Mouse (Mus musculus) hindbrain, embryonic 15.5 days (tissue): ENCODE data around the gene Retreg1. TPM values are rescaled to one million over a fixed set of nuclear protein-coding genes. Genes with fewer than 3 reads are reported as not detected.
A peak's percentile ranks its signal among the peaks of the same experiment; 100 is the strongest.

Source experiments
- ATAC-seq: fragments of 200-750 bp; cut with Nextera tagmentation; 2 replicates; pipeline ENCODE4 v1.8.0; 2017; ENCODE audit warnings: low read depth, moderate number of reproducible peaks, moderate TSS enrichment; ENCODE audit not compliant: low FRiP score
- H3K27ac ChIP-seq: fragments of 300-500 bp; sonication (generic); replicated peaks from 2 replicates; pipeline ENCODE4 v1.5.1; 2015; ENCODE audit warnings: mild to moderate bottlenecking, inconsistent platforms
- H3K27me3 ChIP-seq: fragments of 300-500 bp; sonication (generic); 2 replicates; pipeline ENCODE4 v1.6.1; 2015; ENCODE audit warnings: control low read depth, inconsistent platforms
- H3K36me3 ChIP-seq: fragments of 300-500 bp; sonication (generic); 2 replicates; pipeline ENCODE4 v1.6.1; 2015; ENCODE audit warnings: control low read depth, inconsistent platforms
- H3K4me1 ChIP-seq: fragments of 300-500 bp; sonication (generic); replicated peaks from 2 replicates; pipeline ENCODE4 v1.6.1; 2015; ENCODE audit warnings: control low read depth, inconsistent platforms
- H3K4me2 ChIP-seq: fragments of 300-500 bp; sonication (generic); 2 replicates; pipeline ENCODE4 v1.6.1; 2015; ENCODE audit warnings: moderate library complexity, mild to moderate bottlenecking, inconsistent platforms
- H3K4me3 ChIP-seq: fragments of 300-500 bp; sonication (generic); 2 replicates; pipeline ENCODE4 v1.5.1; 2015; ENCODE audit warnings: mild to moderate bottlenecking, inconsistent platforms
- H3K9ac ChIP-seq: fragments of 300-500 bp; sonication (generic); 2 replicates; pipeline ENCODE4 v1.6.1; 2015; ENCODE audit warnings: inconsistent platforms
- H3K9me3 ChIP-seq: fragments of 300-500 bp; sonication (generic); 2 replicates; pipeline ENCODE4 v1.6.1; 2016; ENCODE audit warnings: control low read depth, inconsistent platforms
- WGBS: fragments of 180-500 bp; shearing (Covaris S2); methylation state at CpG from one replicate; pipeline ENCODE4 v1.1.7; 2015; 5-methylcytosine and 5-hydroxymethylcytosine counted together
- polyA plus RNA-seq: library from polyadenylated mRNA; unstranded; fragments of >200 nt; fragmentation: Nextera tagmentation; extraction: Ambion mirVana; gene quantifications from 2 replicates; pipeline ENCODE4 v1.2.1, GENCODE M21; 2015

Retreg1 gene
- polyA plus RNA-seq, 1 experiment from 2014 or later: 13.4 TPM

DNA sequence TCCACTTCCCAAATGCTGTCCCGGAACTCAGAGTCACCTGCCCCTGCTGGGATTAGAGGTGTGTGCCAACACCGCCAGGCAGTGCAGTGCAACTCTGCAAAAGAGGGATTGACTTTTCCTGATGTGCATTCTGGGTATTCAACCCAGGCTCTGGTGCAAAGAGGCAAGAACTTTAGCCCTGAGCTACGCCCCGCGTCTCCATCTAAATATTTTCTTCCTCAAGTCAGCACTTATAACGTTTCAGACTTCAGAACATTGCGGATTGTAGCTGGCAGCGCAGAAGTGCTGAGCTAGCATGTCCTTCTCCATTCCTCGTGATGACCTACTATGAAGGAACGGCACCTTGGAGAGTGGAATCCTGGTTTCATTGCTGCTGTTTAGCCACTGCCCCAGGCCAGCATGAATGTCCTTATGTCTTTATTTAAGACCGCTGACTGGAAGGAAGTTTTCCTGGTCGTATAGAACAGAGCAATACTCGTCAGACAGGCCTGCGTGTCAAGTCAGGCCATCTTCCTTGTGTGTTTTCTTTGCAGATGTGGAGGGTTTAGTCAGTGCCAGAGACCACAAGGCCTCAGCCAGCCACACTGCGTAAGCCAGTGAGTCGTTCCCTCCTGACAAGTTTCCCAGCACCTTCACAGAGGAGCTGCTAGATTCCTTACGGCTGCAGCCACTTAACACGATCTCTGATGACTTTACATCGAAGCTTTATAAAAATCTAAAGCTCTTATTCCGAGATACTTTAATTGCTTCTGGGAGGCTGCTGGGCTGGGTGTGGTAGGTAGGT, 34.1 kb upstream of the Retreg1 start:
- no peaks in the 10 kb centered on the region for H3K9me3 ChIP-seq
- no peak overlapping the region for H3K9ac ChIP-seq
- no peaks in the 10 kb centered on the region for H3K4me1 ChIP-seq
- peaks cover 20% of the 10 kb centered on the region for H3K36me3 ChIP-seq
- no peak overlapping the region for H3K4me2 ChIP-seq
- no peaks in the 10 kb centered on the region for H3K27me3 ChIP-seq
- ATAC-seq: no peak
- no peak overlapping the region for H3K4me3 ChIP-seq
- WGBS: 89% methylated on average over 20 of the region's 20 CpGs
- H3K27ac ChIP-seq: no peak overlapping the region

GRCm38 (mm10) chr15:25809669-25810068, 33.3 kb upstream of the Retreg1 start:
- Histone ChIP-seq H3K27ac (no peak overlapping the region), H3K4me2 (no peak overlapping the region), H3K9ac (no peak overlapping the region), H3K4me3 (no peak overlapping the region), H3K4me1 (no peaks in the 10 kb centered on the region), H3K27me3 (no peaks in the 10 kb centered on the region), H3K9me3 (no peaks in the 10 kb centered on the region), H3K36me3 (peaks cover 20% of the 10 kb centered on the region)
- no peak for ATAC-seq
- WGBS: 91% methylated on average over 6 of the region's 6 CpGs

DNA sequence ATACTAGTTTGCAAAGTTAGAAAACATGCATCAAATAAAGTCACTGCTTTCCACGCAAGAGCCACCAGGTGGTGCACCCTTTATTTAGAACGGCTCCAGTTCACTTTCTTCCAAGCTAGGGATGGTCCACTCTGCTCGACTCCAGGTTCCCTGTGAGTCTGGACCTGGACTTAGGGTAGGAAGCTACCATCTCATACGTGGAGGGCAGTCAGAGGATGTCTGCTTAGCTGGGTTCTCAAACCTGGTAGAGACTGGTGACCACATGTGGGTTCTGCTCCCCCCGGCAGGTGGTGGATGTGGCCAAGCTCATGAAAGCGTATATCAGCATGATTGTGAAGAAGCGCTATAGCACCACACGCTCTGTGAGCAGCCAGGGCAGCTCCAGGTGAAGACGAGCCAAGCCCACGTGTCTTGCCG, 31.1 kb upstream of the Retreg1 start:
- H3K9ac ChIP-seq: no peak overlapping the region
- H3K27ac ChIP-seq: no peak overlapping the region
- no peak overlapping the region for H3K4me3 ChIP-seq
- H3K9me3 ChIP-seq: peaks cover 4% of the 10 kb centered on the region; the same call in 1 of the 2 replicates
- H3K4me2 ChIP-seq: no peak overlapping the region
- peaks cover 20% of the 10 kb centered on the region for H3K36me3 ChIP-seq
- no peaks in the 10 kb centered on the region for H3K4me1 ChIP-seq
- no peaks in the 10 kb centered on the region for H3K27me3 ChIP-seq
- peak; percentile 68; the same call in 1 of the 2 replicates for ATAC-seq
- 90% methylated on average over 11 of the region's 11 CpGs for WGBS

- ATAC-seq: no peak
- H3K27ac ChIP-seq: no peak overlapping the region
- WGBS: 80% methylated on average over 12 of the region's 12 CpGs
- no peaks in the 10 kb centered on the region for H3K4me1 ChIP-seq
- H3K4me3 ChIP-seq: no peak overlapping the region
- no peaks in the 10 kb centered on the region for H3K27me3 ChIP-seq
- peaks cover 20% of the 10 kb centered on the region for H3K36me3 ChIP-seq
- H3K9ac ChIP-seq: no peak overlapping the region
- H3K4me2 ChIP-seq: no peak overlapping the region
- H3K9me3 ChIP-seq: peaks cover 4% of the 10 kb centered on the region; the same call in 1 of the 2 replicates
Observed at GRCm38 (mm10) chr15:25812479-25812878, 30.5 kb upstream of the Retreg1 start.

GRCm38 (mm10) chr15:25814535-25814934, 28.4 kb upstream of the Retreg1 start:
- peaks cover 4% of the 10 kb centered on the region; the same call in 1 of the 2 replicates for H3K9me3 ChIP-seq
- H3K9ac ChIP-seq: no peak overlapping the region
- H3K27ac ChIP-seq: no peak overlapping the region
- no peaks in the 10 kb centered on the region for H3K27me3 ChIP-seq
- H3K4me3 ChIP-seq: no peak overlapping the region
- H3K4me1 ChIP-seq: no peaks in the 10 kb centered on the region
- H3K4me2 ChIP-seq: no peak overlapping the region
- 86% methylated on average over 3 of the region's 3 CpGs for WGBS
- ATAC-seq: no peak
- H3K36me3 ChIP-seq: peaks cover 16% of the 10 kb centered on the region

- no peak for ATAC-seq
- H3K4me2 ChIP-seq: no peak overlapping the region
- H3K9me3 ChIP-seq: peaks cover 7% of the 10 kb centered on the region
- H3K9ac ChIP-seq: no peak overlapping the region
- WGBS: 98% methylated on average over 2 of the region's 2 CpGs
- no peaks in the 10 kb centered on the region for H3K27me3 ChIP-seq
- H3K27ac ChIP-seq: no peak overlapping the region
- H3K4me1 ChIP-seq: no peaks in the 10 kb centered on the region
- no peak overlapping the region for H3K4me3 ChIP-seq
- peaks cover 4% of the 10 kb centered on the region; the same call in 1 of the 2 replicates for H3K36me3 ChIP-seq
Observed at GRCm38 (mm10) chr15:25817191-25817590, 25.8 kb upstream of the Retreg1 start.

DNA sequence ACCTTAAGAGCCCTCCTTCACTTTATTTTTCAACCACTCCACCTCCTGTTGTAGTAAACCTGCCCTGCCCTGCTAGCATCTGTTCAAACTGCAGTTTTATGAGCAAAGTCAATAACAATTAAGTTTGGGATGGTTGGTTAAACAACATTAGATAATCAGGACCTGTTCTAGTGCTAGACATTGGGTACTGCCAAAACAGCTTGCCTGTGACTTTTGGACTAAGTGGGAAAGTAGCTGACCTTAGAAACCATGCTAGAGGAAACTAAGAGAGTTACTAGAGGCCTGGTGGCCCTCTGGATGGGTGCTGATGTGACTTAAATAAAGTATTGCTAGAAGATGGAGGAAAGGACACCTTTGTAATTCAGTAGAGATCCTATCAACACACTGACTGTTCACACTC, 21.0 kb upstream of the Retreg1 start:
- Histone ChIP-seq H3K4me2 (no peak overlapping the region), H3K36me3 (no peaks in the 10 kb centered on the region), H3K27me3 (no peaks in the 10 kb centered on the region), H3K4me3 (no peak overlapping the region), H3K27ac (no peak overlapping the region), H3K9me3 (peaks cover 3% of the 10 kb centered on the region; the same call in 1 of the 2 replicates), H3K4me1 (no peaks in the 10 kb centered on the region), H3K9ac (no peak overlapping the region)
- ATAC-seq: no peak

GRCm38 (mm10) chr15:25822656-25823055, 20.3 kb upstream of the Retreg1 start:
- Histone ChIP-seq H3K27ac (no peak overlapping the region), H3K36me3 (no peaks in the 10 kb centered on the region), H3K4me3 (no peak overlapping the region), H3K4me2 (no peak overlapping the region), H3K9me3 (peaks cover 3% of the 10 kb centered on the region; the same call in 1 of the 2 replicates), H3K9ac (no peak overlapping the region), H3K27me3 (no peaks in the 10 kb centered on the region), H3K4me1 (no peaks in the 10 kb centered on the region)
- ATAC-seq: no peak
- 65% methylated on average over 3 of the region's 3 CpGs for WGBS

DNA sequence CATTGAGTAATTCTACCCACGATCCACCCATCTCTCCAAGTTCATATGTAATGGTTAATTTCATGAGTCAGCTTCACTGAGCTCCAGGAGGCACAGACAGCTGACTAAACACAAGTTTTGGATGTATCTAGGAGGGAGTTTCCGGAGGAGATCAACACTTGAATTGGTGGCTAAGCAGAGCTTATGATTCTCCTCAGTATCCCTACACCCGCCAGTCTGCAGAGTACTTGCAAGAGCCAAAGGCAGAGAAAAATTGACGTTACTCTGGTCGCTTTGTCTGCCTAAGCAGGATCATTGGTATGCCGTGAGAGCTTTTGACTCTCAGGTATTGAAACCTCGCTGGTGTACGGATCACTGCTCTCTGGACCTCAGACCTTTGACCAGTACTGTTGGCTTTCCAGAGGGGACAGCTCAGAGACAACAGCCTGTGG, 16.4 kb upstream of the Retreg1 start:
- no peak overlapping the region for H3K4me2 ChIP-seq
- WGBS: 84% methylated on average over 8 of the region's 8 CpGs
- H3K4me3 ChIP-seq: no peak overlapping the region
- no peak overlapping the region for H3K9ac ChIP-seq
- no peak overlapping the region for H3K27ac ChIP-seq
- no peaks in the 10 kb centered on the region for H3K9me3 ChIP-seq
- no peaks in the 10 kb centered on the region for H3K4me1 ChIP-seq
- no peaks in the 10 kb centered on the region for H3K36me3 ChIP-seq
- no peaks in the 10 kb centered on the region for H3K27me3 ChIP-seq
- ATAC-seq: no peak

DNA sequence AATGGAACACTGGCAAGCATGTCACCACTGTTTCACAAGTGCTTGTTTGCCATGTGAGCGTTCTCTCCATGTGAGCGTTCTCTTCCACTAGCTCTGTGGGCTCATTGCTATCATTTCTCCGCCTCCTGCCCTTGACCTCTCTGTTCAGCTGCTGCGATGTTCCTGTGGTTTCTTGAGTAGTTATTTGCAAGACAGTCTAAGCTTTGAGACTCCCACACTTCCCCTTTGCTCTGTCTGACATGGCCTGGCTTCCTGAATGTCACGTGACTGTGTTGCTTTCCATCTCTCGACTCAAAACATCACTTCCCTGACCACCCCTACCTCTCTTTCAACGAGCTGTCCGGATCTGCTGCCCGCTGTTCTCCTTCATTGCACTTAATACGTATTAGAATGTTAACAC, 14.5 kb upstream of the Retreg1 start:
- ATAC-seq: no peak
- WGBS: 85% methylated on average over 10 of the region's 10 CpGs

DNA sequence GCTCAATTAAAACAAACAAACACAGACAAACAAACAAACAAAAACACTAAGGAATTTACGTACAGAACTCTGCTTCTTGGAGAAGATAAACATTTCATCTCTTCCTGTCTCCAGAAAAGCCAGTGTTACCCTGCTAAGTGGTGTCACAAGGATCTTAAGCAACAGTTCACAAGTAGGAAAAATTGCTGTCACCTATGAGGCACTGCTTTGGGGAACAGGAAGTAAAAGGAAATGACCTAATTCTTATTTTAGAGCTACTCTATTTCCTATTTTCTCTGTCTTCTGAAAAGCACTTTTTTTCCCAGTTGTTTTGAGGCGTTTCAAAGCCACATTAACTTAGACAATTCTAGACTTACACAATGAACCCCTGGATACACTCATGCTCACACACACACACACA, 12.6 kb upstream of the Retreg1 start:
- Histone ChIP-seq H3K27me3 (no peaks in the 10 kb centered on the region), H3K9me3 (no peaks in the 10 kb centered on the region), H3K36me3 (no peaks in the 10 kb centered on the region), H3K27ac (no peak overlapping the region), H3K4me2 (no peak overlapping the region), H3K9ac (no peak overlapping the region), H3K4me3 (no peak overlapping the region), H3K4me1 (no peaks in the 10 kb centered on the region)
- ATAC-seq: no peak
- 92% methylated on average over 2 of the region's 2 CpGs for WGBS

More for the DNA sequence above, 14.5 kb upstream of the Retreg1 start:
- Histone ChIP-seq H3K4me3 (no peak overlapping the region), H3K4me2 (no peak overlapping the region), H3K4me1 (no peaks in the 10 kb centered on the region), H3K9me3 (no peaks in the 10 kb centered on the region), H3K27me3 (no peaks in the 10 kb centered on the region), H3K9ac (no peak overlapping the region), H3K36me3 (no peaks in the 10 kb centered on the region), H3K27ac (no peak overlapping the region)

- H3K27me3 ChIP-seq: no peaks in the 10 kb centered on the region
- no peak overlapping the region for H3K4me2 ChIP-seq
- no peaks in the 10 kb centered on the region for H3K4me1 ChIP-seq
- H3K9me3 ChIP-seq: no peaks in the 10 kb centered on the region
- H3K27ac ChIP-seq: no peak overlapping the region
- 93% methylated on average over 2 of the region's 2 CpGs for WGBS
- H3K4me3 ChIP-seq: no peak overlapping the region
- H3K9ac ChIP-seq: no peak overlapping the region
- H3K36me3 ChIP-seq: no peaks in the 10 kb centered on the region
- no peak for ATAC-seq
Observed at GRCm38 (mm10) chr15:25834282-25834681, 8.7 kb upstream of the Retreg1 start.
